Mouse (Mus musculus) heart, embryonic 16.5 days (tissue): ENCODE measurements around the gene Rgs9bp. TPM values are rescaled to one million over a fixed set of nuclear protein-coding genes. Genes with fewer than 3 reads are reported as not detected.
"Not testable (repeated sequence)": the region's sequence is repeated elsewhere in the genome, so short reads cannot be mapped to it uniquely, and the experiment has no call there.

Source experiments
- ATAC-seq: fragments of 200-750 bp; cut with Nextera tagmentation; replicated peaks from 2 replicates; pipeline ENCODE4 v1.8.0; 2017; ENCODE audit warnings: moderate number of reproducible peaks; ENCODE audit not compliant: insufficient read depth, low FRiP score; ENCODE audit errors: extremely low read depth
- H3K27ac ChIP-seq: fragments of 300-500 bp; sonication (generic); 2 replicates; pipeline ENCODE4 v1.5.1; 2014; ENCODE audit warnings: mild to moderate bottlenecking, low read length, control low read depth, moderate library complexity
- H3K27me3 ChIP-seq: fragments of 300-500 bp; sonication (generic); 2 replicates; pipeline ENCODE4 v1.6.1; 2014; ENCODE audit warnings: low read length, mixed read lengths; ENCODE audit not compliant: control insufficient read depth, insufficient read depth
- H3K36me3 ChIP-seq: fragments of 300-500 bp; sonication (generic); 2 replicates; pipeline ENCODE4 v1.6.1; 2014; ENCODE audit not compliant: control insufficient read depth, insufficient read depth
- H3K4me1 ChIP-seq: fragments of 300-500 bp; sonication (generic); 2 replicates; pipeline ENCODE4 v1.6.1; 2014; ENCODE audit warnings: low read length, mixed read lengths; ENCODE audit not compliant: control insufficient read depth, insufficient read depth
- H3K4me2 ChIP-seq: fragments of 300-500 bp; sonication (generic); 2 replicates; pipeline ENCODE4 v1.6.1; 2014; ENCODE audit warnings: low read depth, mild to moderate bottlenecking, control low read depth, low read length
- H3K4me3 ChIP-seq: fragments of 300-500 bp; sonication (generic); 2 replicates; pipeline ENCODE4 v1.5.1; 2014; ENCODE audit warnings: mild to moderate bottlenecking, control low read depth, low read length
- H3K9ac ChIP-seq: fragments of 300-500 bp; sonication (generic); 2 replicates; pipeline ENCODE4 v1.6.1; 2014; ENCODE audit warnings: low read length, control low read depth
- H3K9me3 ChIP-seq: fragments of 300-500 bp; sonication (generic); replicated peaks from 2 replicates; pipeline ENCODE4 v1.6.1; 2016; ENCODE audit warnings: low read length; ENCODE audit not compliant: control insufficient read depth
- WGBS: fragments of 180-500 bp; shearing (Covaris S2); extraction: QIAGEN DNeasy Blood & Tissue Kit; methylation state at CpG from one replicate; pipeline ENCODE4 v1.1.7; 2014; 5-methylcytosine and 5-hydroxymethylcytosine counted together
- polyA plus RNA-seq: library from polyadenylated mRNA; unstranded; fragments of >200 nt; fragmentation: Nextera tagmentation; extraction: Ambion mirVana; gene quantifications from 2 replicates; pipeline ENCODE4 v1.2.1, GENCODE M21; 2015

Gene Rgs9bp
- polyA plus RNA-seq, 1 experiment from 2014 or later, result 0.35 TPM

DNA sequence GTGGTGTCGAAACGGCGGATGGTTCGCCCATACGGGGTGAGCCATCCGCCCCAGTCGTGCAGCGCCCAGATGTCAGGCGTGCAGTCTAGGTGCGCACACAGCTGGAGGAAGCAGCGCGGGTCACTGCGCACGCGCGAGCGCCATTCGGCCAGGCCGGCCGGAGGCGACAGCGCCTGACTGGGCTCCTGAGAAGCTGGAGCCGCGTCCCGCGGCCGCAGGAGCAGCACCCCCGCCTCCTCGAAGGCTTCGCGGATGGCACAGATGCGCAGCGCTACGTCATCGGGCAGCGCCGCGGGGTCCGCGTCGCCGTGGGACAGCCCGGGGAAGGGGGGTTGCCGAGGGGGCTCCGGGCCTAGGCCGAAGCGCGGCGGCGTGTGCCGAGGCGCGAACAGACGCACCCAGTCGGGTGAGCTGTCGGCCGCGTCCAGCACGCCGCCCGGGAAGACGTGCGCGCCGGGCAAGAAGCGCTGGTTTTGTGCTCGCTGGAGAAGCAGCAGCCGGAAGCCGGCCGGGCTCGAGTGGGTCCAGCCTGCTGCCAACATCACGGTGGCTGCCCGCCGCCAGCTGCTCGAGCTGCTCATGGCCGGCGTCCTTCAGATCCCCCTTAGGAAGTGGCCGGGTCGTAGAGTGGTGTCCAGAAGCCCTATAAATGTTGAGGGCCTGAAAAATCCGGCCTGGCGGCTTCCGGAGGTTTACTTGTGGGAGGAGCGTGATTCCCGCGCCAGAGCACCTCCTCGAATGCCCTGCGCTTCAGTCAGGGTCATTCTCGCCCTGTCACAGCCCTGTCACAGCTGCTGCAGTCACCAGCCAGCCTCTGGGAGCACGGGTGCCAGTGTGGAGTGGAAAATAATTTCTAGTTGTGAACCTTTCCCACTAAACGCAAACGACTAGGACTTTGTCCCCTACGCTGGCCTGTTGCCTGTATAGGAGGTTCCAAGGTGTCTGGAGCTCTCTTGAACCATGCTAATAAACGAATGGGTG is 29.9 kb downstream of the Rgs9bp start:
- Histone ChIP-seq H3K9ac (peak overlapping the region; percentile 97), H3K4me2 (peak overlapping the region; percentile 96), H3K9me3 (no peaks in the 10 kb centered on the region), H3K4me3 (peak overlapping the region; percentile 91), H3K27ac (peak overlapping the region; percentile 99), H3K27me3 (no peaks in the 10 kb centered on the region), H3K4me1 (peaks cover 10% of the 10 kb centered on the region), H3K36me3 (peaks cover 8% of the 10 kb centered on the region)
- under 1% methylated on average over 93 of the region's 93 CpGs for WGBS
- ATAC-seq, result peak; percentile 88

DNA sequence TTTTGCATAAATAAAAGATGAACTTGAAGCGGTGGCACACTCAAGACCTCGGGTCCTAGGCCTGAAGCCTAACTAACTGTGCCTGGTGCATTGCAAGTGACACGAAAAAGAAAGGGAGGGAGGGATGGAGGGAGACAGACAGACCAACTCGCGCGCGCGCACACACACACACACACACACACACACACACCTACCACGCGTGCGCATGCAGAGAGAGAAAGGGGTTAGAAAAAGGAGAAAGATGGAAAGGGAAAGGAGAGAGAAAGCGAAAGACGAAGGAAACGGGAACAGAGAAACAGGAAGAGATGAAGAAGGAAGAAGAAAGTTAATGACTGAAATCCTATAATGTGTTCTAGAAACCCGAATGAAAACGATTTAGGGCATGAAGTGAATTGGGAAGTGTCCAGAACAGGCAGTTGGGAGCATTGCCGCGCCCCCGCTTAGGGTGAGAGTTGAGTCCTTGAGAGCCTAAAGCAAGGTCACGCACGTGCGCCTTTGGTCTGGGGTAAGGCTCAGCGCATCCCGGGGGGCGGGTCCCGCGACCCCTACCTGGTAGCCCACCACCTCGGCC is 30.7 kb downstream of the Rgs9bp start:
- WGBS, result 5% methylated on average over 28 of the region's 28 CpGs
- Histone ChIP-seq H3K27me3 (no peaks in the 10 kb centered on the region), H3K4me3 (peak overlapping the region; percentile 91), H3K9ac (peak overlapping the region; percentile 97), H3K4me1 (peaks cover 10% of the 10 kb centered on the region), H3K27ac (peak overlapping the region; percentile 99), H3K4me2 (peak overlapping the region; percentile 96), H3K9me3 (0 out of 2 replicates have a peak, but pooled peaks cover 4% of the 10 kb centered on the region), H3K36me3 (peaks cover 15% of the 10 kb centered on the region)
- peak; percentile 25; the same call in 1 of the 2 replicates for ATAC-seq

DNA sequence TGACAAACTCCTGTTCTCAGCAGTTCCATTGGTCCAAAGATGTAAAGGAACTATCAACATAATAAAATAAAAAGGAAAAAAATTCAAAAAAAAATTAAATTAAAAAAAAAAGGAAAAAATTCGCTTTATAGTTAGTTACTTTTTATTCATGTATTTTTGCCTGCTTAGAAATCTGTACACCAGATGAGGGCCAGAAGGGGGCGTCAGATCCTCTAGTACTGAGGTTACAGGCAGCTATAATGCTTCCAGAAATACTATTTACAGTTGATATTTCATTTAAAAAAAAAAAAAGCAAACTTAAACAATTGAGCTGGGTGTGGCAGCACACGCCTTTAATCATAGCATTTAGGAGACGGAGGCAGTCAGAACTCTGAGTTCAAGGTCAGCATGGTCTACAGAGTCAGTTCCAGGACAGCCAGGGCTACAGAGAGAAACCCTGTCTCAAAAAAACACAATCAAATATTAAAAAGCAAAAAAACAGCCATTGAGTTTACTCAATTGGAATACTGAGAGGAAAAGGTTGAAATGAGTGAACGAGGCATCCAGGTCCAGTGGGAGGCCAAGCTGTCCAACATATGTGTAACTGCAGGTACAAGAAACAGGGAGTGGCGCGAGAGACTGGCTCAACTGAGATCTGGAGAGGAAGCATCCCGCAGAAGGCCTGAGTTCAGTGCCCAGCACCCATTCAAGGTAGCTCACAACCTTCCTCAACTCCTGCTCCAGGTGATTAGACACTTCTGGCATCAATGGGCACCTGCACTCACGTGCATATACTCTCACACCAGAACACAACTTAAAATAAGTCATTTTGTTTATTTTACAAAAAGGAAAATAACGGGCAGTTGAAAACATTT is 31.4 kb downstream of the Rgs9bp start:
- Histone ChIP-seq H3K27ac (no peak overlapping the region; the same call in 1 of the 2 replicates), H3K27me3 (no peaks in the 10 kb centered on the region), H3K9ac (peak overlapping the region; percentile 97), H3K9me3 (0 out of 2 replicates have a peak, but pooled peaks cover 4% of the 10 kb centered on the region), H3K4me1 (peaks cover 10% of the 10 kb centered on the region), H3K4me2 (peak overlapping the region; percentile 96), H3K4me3 (peak overlapping the region; percentile 91), H3K36me3 (peaks cover 21% of the 10 kb centered on the region)
- ATAC-seq, result no peak
- 61% methylated on average over 10 of the region's 10 CpGs for WGBS

DNA sequence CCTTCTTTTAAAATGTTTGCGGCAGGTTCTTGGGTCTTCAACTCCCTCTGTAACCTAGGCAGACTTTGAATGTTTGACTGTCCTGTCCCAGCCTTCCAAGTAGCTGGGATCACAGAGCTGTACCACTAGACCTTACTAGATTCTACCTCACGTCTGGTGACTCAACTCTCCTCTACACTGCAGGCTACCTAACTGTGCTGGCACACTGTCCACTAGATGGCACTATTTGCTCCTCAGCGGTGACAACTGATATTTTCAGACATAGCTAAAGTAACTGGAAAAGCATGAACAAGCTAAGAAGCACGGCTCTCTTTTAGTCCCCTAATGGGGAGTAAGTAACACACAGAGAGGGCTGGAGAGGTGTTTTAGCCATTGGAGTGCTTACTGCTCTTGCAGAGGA is 39.5 kb downstream of the Rgs9bp start:
- 27% methylated on average over 4 of the region's 4 CpGs for WGBS
- peak; percentile 49; the same call in 1 of the 2 replicates for ATAC-seq

DNA sequence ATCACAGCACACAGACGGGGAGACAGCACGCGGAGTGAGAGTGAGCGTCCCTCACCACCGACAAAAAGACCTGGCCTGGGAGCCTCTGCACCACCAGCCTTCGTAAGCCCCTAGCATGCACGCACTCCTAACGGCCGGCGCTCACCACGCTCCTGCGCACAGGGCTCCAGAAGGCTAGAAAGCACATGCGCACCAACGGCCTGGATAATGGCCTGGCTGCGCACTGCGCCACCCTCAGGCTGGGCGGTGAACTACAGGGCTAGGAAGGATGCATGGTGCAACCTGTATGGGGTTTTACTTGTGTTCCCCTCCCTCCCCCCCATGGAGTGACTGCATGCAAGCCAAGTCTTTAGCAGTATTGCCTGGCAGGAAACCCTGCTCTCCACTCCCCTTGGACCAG is 47.8 kb downstream of the Rgs9bp start, which contains the start of gene Tdrd12:
Gene Tdrd12, minus strand, starts transcription at position 184 of the 400 bp plus-strand sequence.
- Histone ChIP-seq H3K36me3 (no peaks in the 10 kb centered on the region), H3K4me1 (no peaks in the 10 kb centered on the region), H3K27ac (no peak within 1 kb of the TSS), H3K4me3 (no peak within 1 kb of the TSS), H3K27me3 (no peaks in the 10 kb centered on the region), H3K9me3 (no peaks in the 10 kb centered on the region), H3K4me2 (no peak within 1 kb of the TSS), H3K9ac (no peak within 1 kb of the TSS)
- WGBS, result 85% methylated on average over 17 of the region's 17 CpGs
- no peak for ATAC-seq

More for the DNA sequence above, 39.5 kb downstream of the Rgs9bp start:
- no peak overlapping the region for H3K9ac ChIP-seq
- 0 out of 2 replicates have a peak, but pooled peaks cover 4% of the 10 kb centered on the region for H3K9me3 ChIP-seq
- no peak overlapping the region for H3K4me2 ChIP-seq
- H3K27ac ChIP-seq, result no peak overlapping the region
- no peak overlapping the region for H3K4me3 ChIP-seq
- H3K4me1 ChIP-seq, result no peaks in the 10 kb centered on the region
- H3K27me3 ChIP-seq, result no peaks in the 10 kb centered on the region
- H3K36me3 ChIP-seq, result peaks cover 30% of the 10 kb centered on the region

DNA sequence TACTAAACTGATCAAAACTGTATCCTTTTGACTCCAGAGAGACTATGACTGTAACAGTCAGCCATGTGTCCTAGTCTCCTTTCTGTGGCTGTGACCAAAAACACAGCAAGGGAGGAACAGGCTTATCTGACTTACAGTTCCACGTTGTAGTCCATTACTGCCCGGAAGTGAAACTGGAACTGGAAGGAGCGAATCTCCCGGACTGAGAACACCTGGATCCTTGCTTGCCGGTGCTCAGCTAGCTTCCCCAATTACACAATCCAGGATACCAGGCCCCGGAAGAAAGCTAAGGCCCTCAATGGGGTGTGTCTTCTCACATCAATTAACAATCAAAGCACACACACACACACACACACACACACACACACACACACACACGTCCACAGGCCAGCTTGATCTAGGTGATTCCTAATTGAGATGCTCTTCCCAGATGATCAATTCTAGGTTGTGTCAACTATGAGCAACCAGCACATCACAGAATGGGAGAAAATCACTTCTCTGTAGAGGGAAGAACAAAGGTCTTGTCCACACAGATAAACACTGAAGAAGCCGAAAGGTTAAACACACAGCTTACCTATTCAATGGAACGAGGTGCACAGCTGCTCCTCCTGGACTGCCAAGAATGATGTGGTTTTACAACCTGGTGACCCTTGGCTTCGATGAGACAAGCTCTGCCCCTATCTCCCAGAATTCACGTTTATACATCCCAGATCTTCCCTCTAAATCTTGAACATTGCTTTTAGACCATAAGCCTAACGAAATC is 49.5 kb downstream of the Rgs9bp start:
- WGBS, result 68% methylated on average over 12 of the region's 12 CpGs
- H3K4me1 ChIP-seq, result no peaks in the 10 kb centered on the region

DNA sequence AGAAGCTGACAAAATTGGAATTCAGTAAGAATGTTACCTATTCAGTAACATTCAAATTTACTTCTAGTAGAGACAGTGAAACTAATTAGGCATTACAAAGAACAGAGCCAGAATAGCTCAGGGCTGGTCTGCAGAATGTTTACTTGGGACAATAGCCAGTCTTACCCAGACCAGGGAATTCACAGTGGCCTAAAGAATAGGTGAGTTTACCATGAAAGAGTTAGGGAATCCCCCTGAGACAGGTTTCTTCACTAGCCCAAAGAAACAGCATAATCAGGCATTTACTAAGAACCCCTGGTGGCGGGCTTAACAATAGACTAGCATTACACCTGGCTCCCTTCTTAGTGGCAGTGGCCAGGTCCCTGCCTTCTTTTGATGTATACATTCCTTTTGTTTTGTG is 54.8 kb downstream of the Rgs9bp start:
- H3K9me3 ChIP-seq, H3K4me3 ChIP-seq, ATAC-seq, H3K36me3 ChIP-seq, H3K27ac ChIP-seq, H3K9ac ChIP-seq, H3K27me3 ChIP-seq, H3K4me1 ChIP-seq, H3K4me2 ChIP-seq: not testable (repeated sequence)
- 72% methylated on average over 1 of the region's 1 CpGs for WGBS

More for the DNA sequence above, 49.5 kb downstream of the Rgs9bp start:
- ATAC-seq, result no peak
- no peak overlapping the region for H3K4me3 ChIP-seq
- no peaks in the 10 kb centered on the region for H3K36me3 ChIP-seq
- H3K9me3 ChIP-seq, result no peaks in the 10 kb centered on the region
- H3K9ac ChIP-seq, result no peak overlapping the region
- H3K4me2 ChIP-seq, result no peak overlapping the region
- no peaks in the 10 kb centered on the region for H3K27me3 ChIP-seq
- no peak overlapping the region for H3K27ac ChIP-seq

DNA sequence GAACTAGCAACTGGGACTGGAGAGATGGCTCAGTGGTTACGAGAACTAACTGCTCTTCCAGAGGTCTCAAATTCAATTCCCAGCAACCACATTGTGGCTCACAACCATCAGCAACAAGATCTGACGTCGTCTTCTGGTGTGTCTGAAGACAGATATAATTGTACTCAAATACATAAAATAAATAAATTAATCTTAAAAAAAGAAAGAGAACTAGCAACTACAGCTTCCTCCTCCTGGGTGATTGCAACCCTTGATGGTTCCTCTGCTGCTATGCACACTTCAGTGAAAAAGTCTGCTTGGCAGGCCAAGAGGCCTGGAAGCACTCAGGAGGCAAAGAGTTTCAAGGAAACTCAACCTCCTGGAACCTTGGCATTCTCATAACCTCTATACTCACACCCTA is 55.4 kb downstream of the Rgs9bp start:
- Histone ChIP-seq H3K9ac (no peak overlapping the region), H3K27me3 (no peaks in the 10 kb centered on the region), H3K27ac (no peak overlapping the region), H3K36me3 (no peaks in the 10 kb centered on the region), H3K4me2 (no peak overlapping the region), H3K9me3 (no peaks in the 10 kb centered on the region), H3K4me3 (no peak overlapping the region), H3K4me1 (no peaks in the 10 kb centered on the region)
- no peak for ATAC-seq
- 70% methylated on average over 3 of the region's 3 CpGs for WGBS
